Mouse (Mus musculus) cerebellum, postnatal 10 days (tissue): ENCODE measurements at regions not wholly inside any gene's neighbourhood (a gene's known extent, or its start where the extent isn't known, plus 50 kb on each side); places are given as distances from the start of the nearest gene placed in this dataset.
"Not testable (repeated sequence)": the region's sequence is repeated elsewhere in the genome, so short reads cannot be mapped to it uniquely, and the experiment has no call there.

Experiments used
- DNase-seq, 2 experiments: peaks; one replicate each; pipeline ENCODE4 v3.0.0; 2021; ENCODE audit warnings: mixed read lengths in 2 of 2

GRCm38 (mm10) chr16:31370590-31371092 is 51.4 kb upstream of the Bdh1 start:
- DNase-seq: not testable (repeated sequence)

- DNase-seq: no peak
Observed at GRCm38 (mm10) chr16:31369849-31370248, 52.2 kb upstream of the Bdh1 start.

- DNase-seq: peak; percentile 40 to 47
Observed at GRCm38 (mm10) chr16:31367521-31368245, 53.1 kb upstream of the Apod start.

GRCm38 (mm10) chr16:31366033-31366432 is 51.4 kb upstream of the Apod start:
- no peak for DNase-seq

- peak in 1 of 2 experiments; percentile 18 for DNase-seq
Observed at GRCm38 (mm10) chr16:31364475-31364874, 49.9 kb upstream of the Apod start.
